Mouse (Mus musculus) forebrain, postnatal 0 days (tissue): ENCODE measurements around the gene Fam213b. TPM values are rescaled to one million over a fixed set of nuclear protein-coding genes. Genes with fewer than 3 reads are reported as not detected.

Source experiments
- ATAC-seq: fragments of 200-750 bp; cut with Nextera tagmentation; 2 replicates; pipeline ENCODE4 v1.8.0; 2017; ENCODE audit warnings: mild to moderate bottlenecking, moderate library complexity
- DNase-seq: peaks from one replicate; pipeline ENCODE4 v3.0.0-alpha.2; 2015
- H3K27ac ChIP-seq: fragments of 300-500 bp; sonication (generic); 2 replicates; pipeline ENCODE4 v1.5.1; 2014; ENCODE audit warnings: low read depth, mild to moderate bottlenecking, antibody characterized with exemption, low read length, moderate library complexity, mixed read lengths
- H3K27me3 ChIP-seq: fragments of 300-500 bp; sonication (generic); 2 replicates; pipeline ENCODE4 v1.6.1; 2014; ENCODE audit warnings: mild to moderate bottlenecking, low read length, mixed read lengths; ENCODE audit not compliant: insufficient read depth
- H3K36me3 ChIP-seq: fragments of 300-500 bp; sonication (generic); 2 replicates; pipeline ENCODE4 v1.6.1; 2014; ENCODE audit warnings: mild to moderate bottlenecking, moderate library complexity; ENCODE audit not compliant: insufficient read depth
- H3K4me1 ChIP-seq: fragments of 300-500 bp; sonication (generic); 2 replicates; pipeline ENCODE4 v1.6.1; 2014; ENCODE audit warnings: antibody characterized with exemption; ENCODE audit not compliant: insufficient read depth
- H3K4me2 ChIP-seq: fragments of 300-500 bp; sonication (generic); 2 replicates; pipeline ENCODE4 v1.6.1; 2014; ENCODE audit warnings: low read depth, mild to moderate bottlenecking, moderate library complexity
- H3K4me3 ChIP-seq: fragments of 300-500 bp; sonication (generic); 2 replicates; pipeline ENCODE4 v1.5.1; 2014; ENCODE audit warnings: low read depth, low read length, mixed read lengths
- H3K9ac ChIP-seq: fragments of 300-500 bp; sonication (generic); 2 replicates; pipeline ENCODE4 v1.6.1; 2014; ENCODE audit warnings: mild to moderate bottlenecking
- H3K9me3 ChIP-seq: fragments of 300-500 bp; sonication (generic); 2 replicates; pipeline ENCODE4 v1.6.1; 2016; ENCODE audit warnings: low read length
- CTCF ChIP-seq: sonication (generic); IDR thresholded peaks from 2 replicates; pipeline ENCODE4 v1.5.1; 2016; ENCODE audit warnings: antibody characterized with exemption, control low read depth, low read depth
- WGBS: fragments of 180-500 bp; shearing (Covaris S2); extraction: QIAGEN DNeasy Blood & Tissue Kit; methylation state at CpG from one replicate; pipeline ENCODE4 v1.1.7; 2014; 5-methylcytosine and 5-hydroxymethylcytosine counted together
- polyA plus RNA-seq: library from polyadenylated mRNA; unstranded; fragments of >200 nt; fragmentation: Nextera tagmentation; extraction: Ambion mirVana; gene quantifications from 2 replicates; pipeline ENCODE4 v1.2.1, GENCODE M21; 2015
- total RNA-seq: library from RNA; depleted of rRNA; stranded (reverse); fragments of >200 nt; gene quantifications from 2 replicates; pipeline ENCODE4 v1.2.3, GENCODE M21; 2014

Gene Fam213b
- total and polyA plus RNA-seq, 2 experiments from 2014 or later: 30.8 to 62.1 TPM

- Histone ChIP-seq H3K4me2 (no peak overlapping the region), H3K4me3 (no peak overlapping the region), H3K27me3 (no peaks in the 10 kb centered on the region), H3K9ac (no peak overlapping the region), H3K9me3 (no peaks in the 10 kb centered on the region), H3K36me3 (no peaks in the 10 kb centered on the region), H3K4me1 (no peaks in the 10 kb centered on the region), H3K27ac (no peak overlapping the region)
- 91% methylated on average over 5 of the region's 5 CpGs for WGBS
- ATAC-seq (no peak), DNase-seq (no peak)
- no peak for TF ChIP-seq CTCF
Observed at GRCm38 (mm10) chr4:154922931-154923330, 24.0 kb upstream of the Fam213b start.

DNA sequence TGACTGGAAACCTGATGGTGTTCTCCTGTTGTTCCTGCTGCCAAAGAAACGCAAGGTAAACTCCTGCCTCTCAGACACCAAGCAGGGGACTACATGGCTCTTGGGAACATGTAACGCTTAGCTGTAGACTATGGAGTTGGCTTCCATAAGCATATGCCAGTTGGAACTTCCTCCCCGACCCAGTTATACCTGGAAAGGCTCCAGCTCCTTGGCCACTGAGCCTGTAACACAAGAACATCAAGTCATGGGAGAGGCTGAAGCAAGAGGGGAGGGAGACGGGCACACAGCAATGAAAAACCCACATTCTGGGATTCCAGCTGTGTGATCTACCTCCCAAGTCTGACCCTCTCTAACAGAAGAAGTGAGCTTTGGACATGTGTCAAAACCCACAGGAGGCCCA lies 23.4 kb upstream of the Fam213b start:
- TF ChIP-seq CTCF: no peak
- H3K27ac ChIP-seq: no peak overlapping the region
- ATAC-seq: no peak

GRCm38 (mm10) chr4:154916662-154917061 lies 17.7 kb upstream of the Fam213b start:
- no peak for TF ChIP-seq CTCF
- no peak for DNase-seq
- no peak overlapping the region for H3K9ac ChIP-seq
- H3K4me1 ChIP-seq: no peaks in the 10 kb centered on the region
- no peak overlapping the region for H3K4me3 ChIP-seq
- ATAC-seq: no peak
- no peak overlapping the region for H3K4me2 ChIP-seq
- no peak overlapping the region for H3K27ac ChIP-seq
- H3K9me3 ChIP-seq: no peaks in the 10 kb centered on the region
- H3K36me3 ChIP-seq: no peaks in the 10 kb centered on the region
- H3K27me3 ChIP-seq: no peaks in the 10 kb centered on the region
- WGBS: 80% methylated on average over 4 of the region's 4 CpGs

More for the DNA sequence above, 23.4 kb upstream of the Fam213b start:
- 83% methylated on average over 4 of the region's 4 CpGs for WGBS
- Histone ChIP-seq H3K27me3 (no peaks in the 10 kb centered on the region), H3K9me3 (no peaks in the 10 kb centered on the region), H3K4me2 (no peak overlapping the region), H3K9ac (no peak overlapping the region), H3K36me3 (no peaks in the 10 kb centered on the region), H3K4me1 (no peaks in the 10 kb centered on the region), H3K4me3 (no peak overlapping the region)
- no peak for DNase-seq

- H3K9ac ChIP-seq: no peak overlapping the region
- no peaks in the 10 kb centered on the region for H3K27me3 ChIP-seq
- no peak for TF ChIP-seq CTCF
- no peak overlapping the region for H3K4me2 ChIP-seq
- H3K4me1 ChIP-seq: no peaks in the 10 kb centered on the region
- WGBS: 86% methylated on average over 10 of the region's 10 CpGs
- no peak overlapping the region for H3K4me3 ChIP-seq
- H3K36me3 ChIP-seq: no peaks in the 10 kb centered on the region
- no peak overlapping the region for H3K27ac ChIP-seq
- DNase-seq (no peak), ATAC-seq (no peak)
- H3K9me3 ChIP-seq: no peaks in the 10 kb centered on the region
Observed at GRCm38 (mm10) chr4:154915286-154915685, 16.4 kb upstream of the Fam213b start.

GRCm38 (mm10) chr4:154914707-154915106 lies 15.8 kb upstream of the Fam213b start:
- H3K4me1 ChIP-seq: no peaks in the 10 kb centered on the region
- WGBS: 81% methylated on average over 3 of the region's 3 CpGs
- no peak overlapping the region for H3K4me3 ChIP-seq
- H3K27ac ChIP-seq: no peak overlapping the region
- DNase-seq: no peak
- TF ChIP-seq CTCF: no peak
- no peak for ATAC-seq
- no peak overlapping the region for H3K9ac ChIP-seq
- no peaks in the 10 kb centered on the region for H3K27me3 ChIP-seq
- H3K4me2 ChIP-seq: no peak overlapping the region
- no peaks in the 10 kb centered on the region for H3K36me3 ChIP-seq
- no peaks in the 10 kb centered on the region for H3K9me3 ChIP-seq

DNA sequence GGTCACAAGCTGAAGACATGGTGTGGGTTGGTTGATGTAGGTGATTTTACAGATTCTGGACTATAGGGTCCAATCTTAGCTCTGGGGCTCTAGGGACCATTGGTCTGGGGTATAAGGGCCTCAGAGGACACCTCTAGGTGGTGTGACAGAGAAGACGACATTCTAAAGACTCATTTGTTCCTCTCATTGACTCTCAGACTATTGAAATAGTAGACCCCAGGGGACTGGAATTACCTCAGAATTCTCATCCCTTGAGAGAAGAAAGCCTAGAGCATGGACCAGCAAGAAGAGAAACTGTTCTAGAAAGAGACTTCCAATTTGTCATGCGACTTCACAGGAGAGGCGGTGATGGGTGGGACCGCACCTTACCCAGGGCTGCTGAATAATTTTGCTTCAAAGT lies 15.3 kb upstream of the Fam213b start:
- no peak overlapping the region for H3K9ac ChIP-seq
- H3K27me3 ChIP-seq: no peaks in the 10 kb centered on the region
- DNase-seq (no peak), ATAC-seq (no peak)
- no peak for TF ChIP-seq CTCF
- no peaks in the 10 kb centered on the region for H3K36me3 ChIP-seq
- no peaks in the 10 kb centered on the region for H3K4me1 ChIP-seq
- no peak overlapping the region for H3K4me2 ChIP-seq
- no peak overlapping the region for H3K4me3 ChIP-seq
- WGBS: 92% methylated on average over 4 of the region's 4 CpGs
- H3K9me3 ChIP-seq: no peaks in the 10 kb centered on the region
- no peak overlapping the region for H3K27ac ChIP-seq

GRCm38 (mm10) chr4:154913845-154914244 lies 14.9 kb upstream of the Fam213b start:
- H3K27me3 ChIP-seq: no peaks in the 10 kb centered on the region
- 98% methylated on average over 3 of the region's 3 CpGs for whole genome bisulfite sequencing
- no peak for DNase-seq
- no peaks in the 10 kb centered on the region for H3K36me3 ChIP-seq
- no peak for ATAC-seq
- H3K9me3 ChIP-seq: no peaks in the 10 kb centered on the region
- no peak overlapping the region for H3K4me2 ChIP-seq
- H3K9ac ChIP-seq: no peak overlapping the region
- H3K27ac ChIP-seq: no peak overlapping the region
- no peaks in the 10 kb centered on the region for H3K4me1 ChIP-seq
- no peak for TF ChIP-seq CTCF
- H3K4me3 ChIP-seq: no peak overlapping the region

- Histone ChIP-seq H3K9ac (no peak overlapping the region), H3K4me2 (no peak overlapping the region), H3K27ac (no peak overlapping the region), H3K36me3 (no peaks in the 10 kb centered on the region), H3K4me3 (no peak overlapping the region), H3K4me1 (no peaks in the 10 kb centered on the region), H3K9me3 (no peaks in the 10 kb centered on the region), H3K27me3 (no peaks in the 10 kb centered on the region)
- WGBS: 73% methylated on average over 2 of the region's 2 CpGs
- DNase-seq (no peak), ATAC-seq (no peak)
- TF ChIP-seq CTCF: no peak
Observed at GRCm38 (mm10) chr4:154911644-154912043, 12.7 kb upstream of the Fam213b start.
